Mouse (Mus musculus) stomach, postnatal 0 days (tissue): ENCODE data around the gene Agtrap.

Experiments used
- CTCF ChIP-seq: IDR thresholded peaks from 2 replicates; pipeline ENCODE4 v1.5.1; 2016; ENCODE audit warnings: antibody characterized with exemption, low read depth, mild to moderate bottlenecking, moderate library complexity
- EP300 ChIP-seq: optimal IDR thresholded peaks from 2 replicates; pipeline ENCODE3; 2016; ENCODE audit warnings: antibody characterized with exemption

GRCm38 (mm10) chr4:148128241-148128640 is 40.4 kb upstream of the Agtrap start:
- TF ChIP-seq CTCF (no peak), EP300 (no peak)
